12 mouse cellular contexts compared by ENCODE assay signal in the genomic region with DNA sequence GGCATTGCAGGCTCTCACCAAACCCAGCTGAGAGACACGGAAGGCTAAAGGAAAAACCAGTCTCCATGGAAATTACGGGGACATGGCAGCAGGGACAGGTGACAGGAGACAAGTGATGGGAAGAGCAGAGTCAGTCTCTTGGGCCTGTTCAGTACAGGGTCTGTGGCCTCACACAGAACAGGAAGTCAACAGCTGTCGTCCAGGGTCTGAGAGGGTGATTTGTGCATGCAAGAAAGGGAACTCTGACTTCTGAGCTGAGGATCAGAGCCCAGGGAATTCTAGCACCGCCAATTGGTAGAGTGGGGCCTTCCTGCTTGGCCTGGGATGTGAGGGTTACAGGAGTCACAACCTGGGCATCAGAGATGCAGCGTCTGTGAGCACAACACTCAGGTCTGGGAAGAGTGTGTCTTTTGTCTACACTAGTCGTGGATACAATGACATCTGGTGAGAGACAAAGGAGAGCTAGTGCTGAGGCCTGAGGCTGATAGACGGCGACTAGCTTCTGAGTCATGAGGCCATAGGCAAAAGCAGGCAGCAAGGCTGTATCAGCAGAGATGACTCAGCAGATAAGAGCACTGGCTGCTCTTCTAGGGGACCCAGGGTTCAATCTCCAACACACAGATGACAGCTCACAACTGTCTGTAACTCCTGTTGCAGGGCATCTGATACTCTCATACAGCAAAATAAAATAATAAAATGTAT. TPM values are rescaled to one million over a fixed set of nuclear protein-coding genes. Genes with fewer than 3 reads are reported as not detected.
DNase-seq lines count a peak whose midpoint lies in the region; ATAC-seq and TF ChIP-seq lines count a peak whose summit lies in the region.
"Had no signal": no experiment of that assay in that cellular context is flagged by ENCODE, and none has a peak within 500 bp of the region (broad histone marks: within the 10 kb centered on the region; RNA-seq: fewer than 3 reads in every experiment).

No protein-coding gene starts in this region.

- H3K9ac ChIP-seq in liver, embryonic 13.5 days: peak overlapping the region; percentile 54
- H3K9ac ChIP-seq in lung, postnatal 0 days (replicated peaks; ENCODE audit: low read depth): no peak overlapping the region
- H3K9ac ChIP-seq in forebrain, embryonic 14.5 days (ENCODE audit: low read length): no peak overlapping the region
- H3K9ac ChIP-seq: hindbrain, embryonic 15.5 days had no signal

- peaks cover 45% of the 10 kb centered on the region for H3K36me3 ChIP-seq in liver, embryonic 13.5 days
- peaks cover 10% of the 10 kb centered on the region; the same call in 1 of the 2 replicates for H3K36me3 ChIP-seq in lung, postnatal 0 days (ENCODE audit: insufficient read depth, low read length)
- peaks cover 44% of the 10 kb centered on the region for H3K36me3 ChIP-seq in forebrain, embryonic 14.5 days (ENCODE audit: control insufficient read depth, insufficient read depth, low read length)

- TF ChIP-seq CTCF in lung, postnatal 0 days (IDR thresholded peaks at IDR 0.05): no peak

- peak overlapping the region; percentile 23; the same call in 1 of the 2 replicates for H3K4me2 ChIP-seq in liver, embryonic 13.5 days
- H3K4me2 ChIP-seq in lung, postnatal 0 days (replicated peaks; ENCODE audit: low read depth, low read length): no peak overlapping the region
- H3K4me2 ChIP-seq in forebrain, embryonic 14.5 days (ENCODE audit: low read length): no peak overlapping the region
- H3K4me2 ChIP-seq: hindbrain, embryonic 15.5 days had no signal

- ATAC-seq in liver, embryonic 13.5 days (ENCODE audit: low read depth): peak; percentile 85
- no peak for ATAC-seq in cerebellum, adult (ENCODE audit: insufficient number of reproducible peaks, low FRiP score, low TSS enrichment)
- no peak for ATAC-seq in lung, postnatal 0 days
- ATAC-seq in forebrain, embryonic 14.5 days: no peak

- no peaks in the 10 kb centered on the region for H3K9me3 ChIP-seq in liver, embryonic 13.5 days (replicated peaks)
- no peaks in the 10 kb centered on the region for H3K9me3 ChIP-seq in lung, postnatal 0 days (ENCODE audit: low read length)
- no peaks in the 10 kb centered on the region for H3K9me3 ChIP-seq in forebrain, embryonic 14.5 days (replicated peaks; ENCODE audit: control insufficient read depth, low read length)
- H3K9me3 ChIP-seq: hindbrain, embryonic 15.5 days had no signal

- DNase-seq in 416B (ENCODE audit: low read depth) (peak; percentile 78), ES-CJ7 (ENCODE audit: low read depth, low spot score) (peak; percentile 49)
- DNase-seq in c-Kit-positive CD71-negative TER-119-negative erythroid progenitor cells, embryonic 14.5 days (ENCODE audit: low read depth): peak; percentile 29
- peak; percentile 40 for DNase-seq in liver, embryonic 13.5 days
- no peak for DNase-seq in lung, postnatal 0 days (ENCODE audit: low spot score)
- DNase-seq in forebrain, embryonic 14.5 days (ENCODE audit: low spot score): no peak
- DNase-seq: heart, adult 2 months; right cerebral cortex, adult 18-20 months had no signal

- H3K4me3 ChIP-seq in liver, embryonic 13.5 days (replicated peaks): no peak overlapping the region
- no peak overlapping the region for H3K4me3 ChIP-seq in lung, postnatal 0 days (ENCODE audit: low read depth, low read length)
- no peak overlapping the region for H3K4me3 ChIP-seq in forebrain, embryonic 14.5 days (ENCODE audit: low read depth, low read length)
- H3K4me3 ChIP-seq: heart, adult 2 months; hindbrain, embryonic 15.5 days; myocyte had no signal

- H3K27me3 ChIP-seq in liver, embryonic 13.5 days: no peaks in the 10 kb centered on the region
- H3K27me3 ChIP-seq in lung, postnatal 0 days (replicated peaks; ENCODE audit: insufficient read depth, low read length): no peaks in the 10 kb centered on the region
- H3K27me3 ChIP-seq in forebrain, embryonic 14.5 days (replicated peaks; ENCODE audit: control insufficient read depth, insufficient read depth, low read length): no peaks in the 10 kb centered on the region
- H3K27me3 ChIP-seq: hindbrain, embryonic 15.5 days had no signal

- no peak for TF ChIP-seq EP300 in lung, postnatal 0 days (IDR thresholded peaks at IDR 0.05)

- 30% methylated on average over 8 of the region's 8 CpGs for WGBS in liver, embryonic 13.5 days (ENCODE audit: insufficient replicate concordance)
- WGBS in lung, postnatal 0 days: 66% methylated on average over 8 of the region's 8 CpGs
- WGBS in forebrain, embryonic 14.5 days: 64% methylated on average over 8 of the region's 8 CpGs

- H3K27ac ChIP-seq in liver, embryonic 13.5 days: peak overlapping the region; percentile 71
- no peak overlapping the region for H3K27ac ChIP-seq in lung, postnatal 0 days (ENCODE audit: low read length)
- no peak overlapping the region for H3K27ac ChIP-seq in forebrain, embryonic 14.5 days (ENCODE audit: low read depth, low read length)
- H3K27ac ChIP-seq: heart, adult 2 months; hindbrain, embryonic 15.5 days had no signal

- peaks cover 30% of the 10 kb centered on the region for H3K4me1 ChIP-seq in liver, embryonic 13.5 days (replicated peaks)
- no peaks in the 10 kb centered on the region for H3K4me1 ChIP-seq in lung, postnatal 0 days (ENCODE audit: insufficient read depth, low read depth, low read length)
- no peaks in the 10 kb centered on the region for H3K4me1 ChIP-seq in forebrain, embryonic 14.5 days (ENCODE audit: control insufficient read depth, insufficient read depth, low read length)
- H3K4me1 ChIP-seq: hindbrain, embryonic 15.5 days had no signal

RNA-seq across cellular contexts. Expression of gene Aqp7, which starts 21.7 kb away (rescaled TPM):
- 1.2 and 1.4 TPM in 2 replicates for polyA plus RNA-seq in liver, embryonic 13.5 days (2015; fragmentation: Nextera tagmentation; extraction: Ambion mirVana)
- 0.10 and 0.24 TPM in 2 replicates for polyA plus RNA-seq in lung, postnatal 0 days (2015; fragmentation: Nextera tagmentation; extraction: Ambion mirVana)
- not detected in 2 replicates for polyA plus RNA-seq in forebrain, embryonic 14.5 days (2014; fragmentation: Nextera tagmentation; extraction: Ambion mirVana)
- polyA plus RNA-seq: forebrain, embryonic 11.5 days; hindbrain, embryonic 15.5 days; myocyte had no signal

RNA-seq across cellular contexts. Expression of gene Nfx1, which starts 55.5 kb away (rescaled TPM):
- 32.8 and 40.5 TPM in 2 replicates for polyA plus RNA-seq in liver, embryonic 13.5 days (2015; fragmentation: Nextera tagmentation; extraction: Ambion mirVana)
- polyA plus RNA-seq in lung, postnatal 0 days (2015; fragmentation: Nextera tagmentation; extraction: Ambion mirVana): 31.7 and 34.5 TPM in 2 replicates
- 75.9 and 97.1 TPM in 2 replicates for polyA plus RNA-seq in forebrain, embryonic 14.5 days (2014; fragmentation: Nextera tagmentation; extraction: Ambion mirVana)

Comparison
In these comparisons a context has a peak if more than half of its experiments do, and no peak if none do; other contexts are left out.
1. DNase-seq: peak in 416B (single experiment), ES-CJ7 (single experiment), c-Kit-positive CD71-negative TER-119-negative erythroid progenitor cells, embryonic 14.5 days (single experiment) and liver, embryonic 13.5 days (single experiment); none in lung, postnatal 0 days (single experiment) and forebrain, embryonic 14.5 days (single experiment).